Mouse (Mus musculus) right cerebral cortex, postnatal 36 days (tissue): ENCODE measurements at regions not wholly inside any gene's neighbourhood (a gene's known extent, or its start where the extent isn't known, plus 50 kb on each side); places are given as distances from the start of the nearest gene placed in this dataset.

Experiments used
- DNase-seq, 2 experiments: peaks; one replicate each; pipeline ENCODE4 v3.0.0; 2022; ENCODE audit warnings: low spot score in 2 of 2, mixed read lengths in 1 of 2

GRCm38 (mm10) chr1:19754346-19754745, 545.6 kb downstream of the Tfap2b start:
- DNase-seq: no peak

- DNase-seq: no peak
Measured at GRCm38 (mm10) chr1:19757921-19758436, 549.3 kb downstream of the Tfap2b start.

GRCm38 (mm10) chr1:19766879-19767278, 558.2 kb downstream of the Tfap2b start:
- no peak for DNase-seq

- DNase-seq: no peak
Measured at GRCm38 (mm10) chr1:19772266-19772665, 563.6 kb downstream of the Tfap2b start.

GRCm38 (mm10) chr1:19774502-19774901, 565.8 kb downstream of the Tfap2b start:
- DNase-seq: no peak

GRCm38 (mm10) chr1:19777542-19777941, 568.8 kb downstream of the Tfap2b start:
- DNase-seq: no peak

- no peak for DNase-seq
Measured at GRCm38 (mm10) chr1:19786971-19787370, 578.3 kb downstream of the Tfap2b start.

GRCm38 (mm10) chr1:19794124-19794523, 585.4 kb downstream of the Tfap2b start:
- no peak for DNase-seq

GRCm38 (mm10) chr1:19825887-19826286, 617.2 kb downstream of the Tfap2b start:
- no peak for DNase-seq

GRCm38 (mm10) chr1:19826455-19827366, 618.0 kb downstream of the Tfap2b start:
- DNase-seq: no peak

GRCm38 (mm10) chr1:19849918-19850317, 641.2 kb downstream of the Tfap2b start:
- peak; percentile 2 to 11 for DNase-seq

- DNase-seq: no peak
Measured at GRCm38 (mm10) chr1:19857250-19857649, 648.5 kb downstream of the Tfap2b start.

- no peak for DNase-seq
Measured at GRCm38 (mm10) chr1:19868478-19868877, 659.8 kb downstream of the Tfap2b start.

- DNase-seq: no peak
Measured at GRCm38 (mm10) chr1:19881193-19881592, 672.5 kb downstream of the Tfap2b start.

GRCm38 (mm10) chr1:19899426-19899825, 690.7 kb downstream of the Tfap2b start:
- DNase-seq: no peak

GRCm38 (mm10) chr1:19899889-19900310, 691.2 kb downstream of the Tfap2b start:
- DNase-seq: no peak

GRCm38 (mm10) chr1:19900983-19901531, 692.3 kb downstream of the Tfap2b start:
- no peak for DNase-seq

GRCm38 (mm10) chr1:19912194-19912846, 703.6 kb downstream of the Tfap2b start:
- DNase-seq: no peak

GRCm38 (mm10) chr1:19918762-19919161, 699.1 kb downstream of the Pkhd1 start:
- no peak for DNase-seq

- no peak for DNase-seq
Measured at GRCm38 (mm10) chr1:19927192-19927591, 690.7 kb downstream of the Pkhd1 start.

- no peak for DNase-seq
Measured at GRCm38 (mm10) chr1:19927736-19928327, 690.0 kb downstream of the Pkhd1 start.
